Mouse (Mus musculus): ENCODE data around the gene Fat1. TPM values are rescaled to one million over a fixed set of nuclear protein-coding genes. Genes with fewer than 3 reads are reported as not detected.

The Fat1 gene
- polyA plus RNA-seq, 1 experiment = 0.01 TPM

GRCm38 (mm10) chr8:44933478-44933877, 1.8 kb upstream of the Fat1 start:
- H3K4me1 ChIP-seq = peaks cover 34% of the 10 kb centered on the region
- H3K27me3 ChIP-seq (replicated peaks) = peaks cover 50% of the 10 kb centered on the region
- H3K36me3 ChIP-seq (replicated peaks; ENCODE audit: low read length) = no peaks in the 10 kb centered on the region
- no peak for TF ChIP-seq FLI1 (IDR thresholded peaks at IDR 0.05; ENCODE audit: low read length)
- TF ChIP-seq GATA1 (IDR thresholded peaks at IDR 0.05; ENCODE audit: borderline replicate concordance, low read length) = no peak
- H3K9me3 ChIP-seq = peaks cover 6% of the 10 kb centered on the region; the same call in 1 of the 2 replicates
- no peak overlapping the region for H3K4me3 ChIP-seq (replicated peaks)

- peaks cover 55% of the 10 kb centered on the region for H3K27me3 ChIP-seq (replicated peaks)
- H3K4me1 ChIP-seq = peaks cover 36% of the 10 kb centered on the region
- no peak overlapping the region for H3K4me3 ChIP-seq (replicated peaks)
- 0 out of 2 replicates have a peak, but pooled peaks cover 3% of the 10 kb centered on the region for H3K9me3 ChIP-seq
- no peaks in the 10 kb centered on the region for H3K36me3 ChIP-seq (replicated peaks; ENCODE audit: low read length)
- TF ChIP-seq GATA1 (IDR thresholded peaks at IDR 0.05; ENCODE audit: borderline replicate concordance, low read length) = no peak
- TF ChIP-seq FLI1 (IDR thresholded peaks at IDR 0.05; ENCODE audit: low read length) = no peak
Observed at GRCm38 (mm10) chr8:44934416-44934815, 831 bp upstream of the Fat1 start.

- no peak for TF ChIP-seq FLI1 (IDR thresholded peaks at IDR 0.05; ENCODE audit: low read length)
- no peak for TF ChIP-seq GATA1 (IDR thresholded peaks at IDR 0.05; ENCODE audit: borderline replicate concordance, low read length)
- Histone ChIP-seq H3K4me1 (peaks cover 36% of the 10 kb centered on the region), H3K9me3 (no peaks in the 10 kb centered on the region), H3K36me3 (replicated peaks; ENCODE audit: low read length) (no peaks in the 10 kb centered on the region), H3K27me3 (replicated peaks) (peaks cover 61% of the 10 kb centered on the region), H3K4me3 (replicated peaks) (peak overlapping the region; percentile 89)
Observed at GRCm38 (mm10) chr8:44935741-44936140, 494 bp downstream of the Fat1 start.

- TF ChIP-seq FLI1 (IDR thresholded peaks at IDR 0.05; ENCODE audit: low read length) (no peak), GATA1 (IDR thresholded peaks at IDR 0.05; ENCODE audit: borderline replicate concordance, low read length) (no peak)
- H3K4me3 ChIP-seq (replicated peaks) = peak overlapping the region; percentile 56
- 0 out of 2 replicates have a peak, but pooled peaks cover 4% of the 10 kb centered on the region for H3K9me3 ChIP-seq
- no peaks in the 10 kb centered on the region for H3K36me3 ChIP-seq (replicated peaks; ENCODE audit: low read length)
- peaks cover 36% of the 10 kb centered on the region for H3K4me1 ChIP-seq
- H3K27me3 ChIP-seq (replicated peaks) = peaks cover 63% of the 10 kb centered on the region
Observed at GRCm38 (mm10) chr8:44936481-44936961, 1.3 kb downstream of the Fat1 start.

GRCm38 (mm10) chr8:44937141-44937825, 2.0 kb downstream of the Fat1 start:
- Histone ChIP-seq H3K4me1 (peaks cover 36% of the 10 kb centered on the region), H3K36me3 (replicated peaks; ENCODE audit: low read length) (no peaks in the 10 kb centered on the region), H3K4me3 (replicated peaks) (peak overlapping the region; percentile 76), H3K27me3 (replicated peaks) (peaks cover 63% of the 10 kb centered on the region), H3K9me3 (0 out of 2 replicates have a peak, but pooled peaks cover 7% of the 10 kb centered on the region)
- TF ChIP-seq FLI1 (IDR thresholded peaks at IDR 0.05; ENCODE audit: low read length) (no peak), GATA1 (IDR thresholded peaks at IDR 0.05; ENCODE audit: borderline replicate concordance, low read length) (no peak)

GRCm38 (mm10) chr8:44937905-44938642, 2.8 kb downstream of the Fat1 start:
- H3K36me3 ChIP-seq (replicated peaks; ENCODE audit: low read length) = no peaks in the 10 kb centered on the region
- peaks cover 63% of the 10 kb centered on the region for H3K27me3 ChIP-seq (replicated peaks)
- no peak for TF ChIP-seq FLI1 (IDR thresholded peaks at IDR 0.05; ENCODE audit: low read length)
- TF ChIP-seq GATA1 (IDR thresholded peaks at IDR 0.05; ENCODE audit: borderline replicate concordance, low read length) = no peak
- H3K4me3 ChIP-seq (replicated peaks) = peak overlapping the region; percentile 92
- 0 out of 2 replicates have a peak, but pooled peaks cover 11% of the 10 kb centered on the region for H3K9me3 ChIP-seq
- H3K4me1 ChIP-seq = peaks cover 36% of the 10 kb centered on the region

GRCm38 (mm10) chr8:44938643-44938979, 3.4 kb downstream of the Fat1 start:
- Histone ChIP-seq H3K27me3 (replicated peaks) (peaks cover 61% of the 10 kb centered on the region), H3K4me3 (replicated peaks) (peak overlapping the region; percentile 92), H3K36me3 (replicated peaks; ENCODE audit: low read length) (no peaks in the 10 kb centered on the region), H3K4me1 (peaks cover 36% of the 10 kb centered on the region), H3K9me3 (0 out of 2 replicates have a peak, but pooled peaks cover 14% of the 10 kb centered on the region)
- TF ChIP-seq FLI1 (IDR thresholded peaks at IDR 0.05; ENCODE audit: low read length) (no peak), GATA1 (IDR thresholded peaks at IDR 0.05; ENCODE audit: borderline replicate concordance, low read length) (no peak)

- Histone ChIP-seq H3K27me3 (replicated peaks) (peaks cover 3% of the 10 kb centered on the region), H3K9me3 (peaks cover 41% of the 10 kb centered on the region), H3K4me3 (replicated peaks) (no peak overlapping the region), H3K4me1 (no peaks in the 10 kb centered on the region), H3K36me3 (replicated peaks; ENCODE audit: low read length) (no peaks in the 10 kb centered on the region)
- TF ChIP-seq FLI1 (IDR thresholded peaks at IDR 0.05; ENCODE audit: low read length) (no peak), GATA1 (IDR thresholded peaks at IDR 0.05; ENCODE audit: borderline replicate concordance, low read length) (no peak)
Observed at GRCm38 (mm10) chr8:44945577-44945976, 10.3 kb downstream of the Fat1 start.

- Histone ChIP-seq H3K4me1 (no peaks in the 10 kb centered on the region), H3K36me3 (replicated peaks; ENCODE audit: low read length) (no peaks in the 10 kb centered on the region), H3K4me3 (replicated peaks) (no peak overlapping the region), H3K9me3 (peaks cover 56% of the 10 kb centered on the region), H3K27me3 (replicated peaks) (no peaks in the 10 kb centered on the region)
- TF ChIP-seq FLI1 (IDR thresholded peaks at IDR 0.05; ENCODE audit: low read length) (no peak), GATA1 (IDR thresholded peaks at IDR 0.05; ENCODE audit: borderline replicate concordance, low read length) (no peak)
Observed at GRCm38 (mm10) chr8:44948597-44948996, 13.3 kb downstream of the Fat1 start.

- H3K27me3 ChIP-seq (replicated peaks) = no peaks in the 10 kb centered on the region
- no peaks in the 10 kb centered on the region for H3K36me3 ChIP-seq (replicated peaks; ENCODE audit: low read length)
- H3K9me3 ChIP-seq = peaks cover 35% of the 10 kb centered on the region
- no peak overlapping the region for H3K4me3 ChIP-seq (replicated peaks)
- no peak for TF ChIP-seq FLI1 (IDR thresholded peaks at IDR 0.05; ENCODE audit: low read length)
- no peak for TF ChIP-seq GATA1 (IDR thresholded peaks at IDR 0.05; ENCODE audit: borderline replicate concordance, low read length)
- no peaks in the 10 kb centered on the region for H3K4me1 ChIP-seq
Observed at GRCm38 (mm10) chr8:44960455-44960854, 25.2 kb downstream of the Fat1 start.

Data from megakaryocyte, embryonic 14.5 days (primary cell).